Mouse (Mus musculus) CH12.LX (cell line): ENCODE data around the gene Tmem87b. TPM values are rescaled to one million over a fixed set of nuclear protein-coding genes. Genes with fewer than 3 reads are reported as not detected.

ENCODE experiments used
- DNase-seq: peaks from one replicate; pipeline ENCODE4 v3.0.0-alpha.2; 2013; ENCODE audit errors: extremely low read depth
- H3K27ac ChIP-seq: 2 replicates; pipeline ENCODE4 v1.5.1; 2012; ENCODE audit warnings: low read depth, mild to moderate bottlenecking, control low read depth, moderate library complexity; ENCODE audit not compliant: insufficient read depth
- H3K27me3 ChIP-seq: replicated peaks from 2 replicates; pipeline ENCODE3; 2012; ENCODE audit warnings: inconsistent platforms
- H3K36me3 ChIP-seq, 2 experiments: replicated peaks in 1 of 2; 2 replicates each; pipeline versions ENCODE3 to v1.6.1; 2012; ENCODE audit warnings: inconsistent platforms in 1 of 2, low read length in 1 of 2, mild to moderate bottlenecking in 1 of 2, mixed read lengths in 1 of 2, moderate library complexity in 1 of 2; ENCODE audit not compliant: control insufficient read depth in 1 of 2, insufficient read depth in 1 of 2
- H3K4me1 ChIP-seq, 2 experiments: 2 replicates each; pipeline ENCODE4 v1.6.1; 2012; ENCODE audit warnings: inconsistent platforms in 1 of 2, moderate library complexity in 1 of 2; ENCODE audit not compliant: insufficient read depth in 2 of 2, control insufficient read depth in 1 of 2
- H3K4me2 ChIP-seq: 2 replicates; pipeline ENCODE4 v1.6.1; 2012; ENCODE audit warnings: low read depth, mild to moderate bottlenecking, control low read depth; ENCODE audit not compliant: poor library complexity, insufficient read depth, severe bottlenecking
- H3K4me3 ChIP-seq, 3 experiments: fragments of 150-350 bp in 1 of 3; sonication (generic) in 1 of 3; replicated peaks in 1 of 3; 2 replicates each; pipeline versions ENCODE3 to v1.5.1; 2011 to 2012; ENCODE audit warnings: low read depth in 2 of 3, low read length in 2 of 3, mild to moderate bottlenecking in 2 of 3, moderate library complexity in 2 of 3, control low read depth in 1 of 3, improper control_type of control experiment in 1 of 3, inconsistent platforms in 1 of 3, mixed read lengths in 1 of 3; ENCODE audit not compliant: poor library complexity in 1 of 3
- H3K79me2 ChIP-seq: replicated peaks from 2 replicates; pipeline ENCODE4 v1.6.1; 2012; ENCODE audit warnings: mild to moderate bottlenecking, moderate library complexity; ENCODE audit not compliant: control insufficient read depth, poor library complexity, insufficient read depth, severe bottlenecking; ENCODE audit errors: extremely low read depth
- H3K9ac ChIP-seq: 2 replicates; pipeline ENCODE4 v1.6.1; 2012; ENCODE audit warnings: low read depth, mild to moderate bottlenecking, control low read depth, moderate library complexity; ENCODE audit not compliant: insufficient read depth
- H3K9me3 ChIP-seq: replicated peaks from 2 replicates; pipeline ENCODE3; 2012; ENCODE audit warnings: low read length, inconsistent platforms, mixed read lengths
- BHLHE40 ChIP-seq: IDR thresholded peaks from 2 replicates; pipeline ENCODE4 v1.6.1; 2011; ENCODE audit warnings: mild to moderate bottlenecking, low read depth, low read length, improper control_type of control experiment
- CTCF ChIP-seq, 2 experiments: IDR thresholded peaks in 1 of 2; conservative IDR thresholded peaks in 1 of 2; 2 replicates each; pipeline ENCODE4 v1.5.1; 2011 to 2012; ENCODE audit warnings: low read depth in 2 of 2, low read length in 2 of 2, improper control_type of control experiment in 1 of 2, inconsistent platforms in 1 of 2, mild to moderate bottlenecking in 1 of 2, moderate library complexity in 1 of 2
- ELF1 ChIP-seq: IDR thresholded peaks from 2 replicates; pipeline ENCODE4 v1.6.1; 2014; ENCODE audit warnings: low read depth, mild to moderate bottlenecking, inconsistent platforms, low read length, improper control_type of control experiment
- ETS1 ChIP-seq: conservative IDR thresholded peaks from 2 replicates; pipeline ENCODE4 v1.6.1; 2012; ENCODE audit warnings: low read depth, mild to moderate bottlenecking, inconsistent platforms, low read length, improper control_type of control experiment, moderate library complexity
- HCFC1 ChIP-seq: IDR thresholded peaks from 2 replicates; pipeline ENCODE4 v1.6.1; 2012; ENCODE audit warnings: low read depth, mild to moderate bottlenecking, inconsistent platforms, low read length, improper control_type of control experiment
- IRF4 ChIP-seq: IDR thresholded peaks from 2 replicates; pipeline ENCODE4 v1.6.1; 2014; ENCODE audit warnings: low read depth, mild to moderate bottlenecking, inconsistent platforms, low read length, improper control_type of control experiment
- NELFE ChIP-seq: IDR thresholded peaks from 2 replicates; pipeline ENCODE4 v1.6.1; 2011; ENCODE audit warnings: low read depth, low read length, improper control_type of control experiment
- NRF1 ChIP-seq: IDR thresholded peaks from 2 replicates; pipeline ENCODE4 v1.6.1; 2014; ENCODE audit warnings: low read depth, mild to moderate bottlenecking, inconsistent platforms, low read length, improper control_type of control experiment, moderate library complexity
- PAX5 ChIP-seq: IDR thresholded peaks from 2 replicates; pipeline ENCODE4 v1.6.1; 2012; ENCODE audit warnings: low read length, inconsistent platforms, mixed read lengths
- POLR2A ChIP-seq: IDR thresholded peaks from 2 replicates; pipeline ENCODE4 v1.6.1; 2011; ENCODE audit warnings: low read depth, mild to moderate bottlenecking, improper control_type of control experiment, low read length
- RCOR1 ChIP-seq: conservative IDR thresholded peaks from 2 replicates; pipeline ENCODE4 v1.6.1; 2012; ENCODE audit warnings: low read depth, mild to moderate bottlenecking, inconsistent platforms, low read length, improper control_type of control experiment
- SIN3A ChIP-seq: IDR thresholded peaks from 2 replicates; pipeline ENCODE4 v1.6.1; 2012; ENCODE audit warnings: low read length, improper control_type of control experiment, inconsistent platforms
- SMC3 ChIP-seq: IDR thresholded peaks from 2 replicates; pipeline ENCODE4 v1.6.1; 2011; ENCODE audit warnings: low read depth, low read length, improper control_type of control experiment
- TBP ChIP-seq: conservative IDR thresholded peaks from 2 replicates; pipeline ENCODE4 v1.6.1; 2011; ENCODE audit warnings: low read depth, low read length, improper control_type of control experiment
- ZC3H11A ChIP-seq: IDR thresholded peaks from 2 replicates; pipeline ENCODE4 v1.6.1; 2012; ENCODE audit warnings: low read depth, mild to moderate bottlenecking, inconsistent platforms, low read length, improper control_type of control experiment
- ZMIZ1 ChIP-seq: IDR thresholded peaks from 2 replicates; pipeline ENCODE4 v1.6.1; 2012; ENCODE audit warnings: low read depth, mild to moderate bottlenecking, inconsistent platforms, low read length, improper control_type of control experiment
- dilution Hi-C: fragments of 300-500 bp; cut with MboI; formaldehyde crosslinking; loops from 2 replicates; pipeline ENCODE4 v1.14.3; 2020; ENCODE audit warnings: low sequenced_read_pairs; ENCODE audit not compliant: extremely low pct_unique_long_range_greater_than_20kb, extremely low pct_ligation_motif_present
- in situ Hi-C: fragments of 300-500 bp; cut with MboI; formaldehyde crosslinking; loops from 3 replicates; pipeline ENCODE4 v1.14.3; 2019; ENCODE audit warnings: low sequenced_read_pairs, low pct_ligation_motif_present, low pct_unique_long_range_greater_than_20kb, mixed read lengths
- polyA plus RNA-seq: library from polyadenylated mRNA; unstranded; fragments of >175 nt; gene quantifications from 2 replicates; pipeline ENCODE4 v1.2.1, GENCODE M21; 2012; ENCODE audit warnings: low read depth; ENCODE audit not compliant: insufficient read length
- total RNA-seq, 2 experiments: library from RNA; depleted of rRNA; stranded (reverse); fragments of 300-350 nt in 1 of 2; fragments of >200 nt in 1 of 2; gene quantifications; 2 replicates each; pipeline ENCODE4 v1.2.3; 2012 to 2014

Gene Tmem87b
- total and polyA plus RNA-seq, 3 experiments: 5.3 to 6.6 (median 6.2) TPM

DNA sequence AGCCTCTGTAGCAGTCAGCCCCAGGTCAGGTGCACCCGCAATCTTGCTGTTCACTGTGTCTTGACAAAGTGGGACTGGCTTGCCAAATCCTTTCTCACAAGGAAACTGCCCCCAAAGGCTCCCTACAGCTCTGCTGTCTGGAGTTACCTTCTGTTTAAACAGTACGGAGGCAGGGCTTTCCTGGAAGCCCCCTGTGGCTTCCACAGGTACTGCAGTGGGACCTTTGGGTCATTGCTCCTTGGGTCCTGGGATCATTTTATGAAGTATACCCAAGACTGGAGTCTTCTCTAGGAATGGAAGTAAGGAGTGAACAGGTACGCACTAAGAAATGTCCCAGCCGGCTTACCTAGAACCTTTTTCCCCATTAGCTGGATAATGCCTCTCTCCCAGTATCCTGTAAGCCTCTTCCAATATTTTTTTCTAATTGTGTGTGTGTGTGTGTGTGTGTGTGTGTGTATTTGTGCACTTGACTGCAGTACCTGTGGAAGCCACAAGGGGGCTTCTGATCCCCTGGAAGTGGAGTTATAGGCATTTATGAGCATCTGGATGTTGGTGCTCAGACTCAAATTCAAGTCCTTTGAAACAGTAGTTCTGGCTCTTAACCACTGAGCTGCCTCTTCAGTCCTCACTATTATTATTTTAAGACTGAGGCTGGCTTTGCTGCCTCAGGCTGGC lies 72.9 kb downstream of the Tmem87b start:
- dilution Hi-C loops: no loop called here

DNA sequence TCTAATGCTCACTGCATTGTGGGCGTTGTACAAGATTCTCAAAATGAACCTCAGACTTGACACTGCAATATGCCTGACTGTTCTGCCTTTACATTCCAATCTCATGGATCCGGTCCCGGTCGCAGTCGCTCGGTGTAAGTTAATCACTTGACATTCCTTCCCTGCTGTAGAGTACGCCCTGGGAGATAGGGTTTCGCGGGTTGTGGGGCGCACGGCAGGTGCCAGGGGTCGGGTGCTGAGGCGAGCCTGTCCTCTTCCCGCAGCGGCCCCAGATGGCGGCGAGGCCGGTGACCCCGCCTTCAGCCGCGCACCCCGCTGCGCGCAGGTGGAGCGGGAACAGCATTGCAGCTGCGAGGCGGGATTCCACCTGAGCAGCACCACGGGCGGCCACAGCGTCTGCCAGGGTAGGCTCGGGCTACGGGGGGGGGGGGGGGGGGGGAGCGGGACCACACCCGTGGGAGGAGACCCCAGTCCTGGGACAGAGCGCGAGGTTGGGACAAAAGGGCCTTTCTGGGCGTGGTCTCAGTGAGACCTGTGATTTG lies 74.3 kb downstream of the Tmem87b start:
- no peak overlapping the region for H3K4me2 ChIP-seq
- no peak overlapping the region for H3K9ac ChIP-seq
- no peaks in the 10 kb centered on the region for H3K36me3 ChIP-seq
- no peak for TF ChIP-seq NELFE
- TF ChIP-seq ZMIZ1: no peak
- no peak for TF ChIP-seq PAX5
- no peak for TF ChIP-seq ELF1
- no peak for TF ChIP-seq ZC3H11A
- no peak overlapping the region for H3K27ac ChIP-seq
- H3K4me3 ChIP-seq: no peak overlapping the region
- H3K79me2 ChIP-seq: no peaks in the 10 kb centered on the region
- DNase-seq: no peak
- no peaks in the 10 kb centered on the region for H3K4me1 ChIP-seq
- no peaks in the 10 kb centered on the region for H3K27me3 ChIP-seq
- in situ Hi-C loops (no loop called here), dilution Hi-C loops (no loop called here)
- no peaks in the 10 kb centered on the region for H3K9me3 ChIP-seq

More for the DNA sequence above, 72.9 kb downstream of the Tmem87b start:
- Histone ChIP-seq H3K4me3 (no peak overlapping the region), H3K4me2 (no peak overlapping the region), H3K27ac (no peak overlapping the region), H3K9me3 (no peaks in the 10 kb centered on the region), H3K79me2 (no peaks in the 10 kb centered on the region), H3K9ac (no peak overlapping the region), H3K4me1 (no peaks in the 10 kb centered on the region), H3K27me3 (no peaks in the 10 kb centered on the region), H3K36me3 (no peaks in the 10 kb centered on the region)
- TF ChIP-seq SIN3A: no peak
- TF ChIP-seq BHLHE40: no peak
- TF ChIP-seq NELFE: no peak
- TF ChIP-seq NRF1: no peak
- peak; percentile 33 to 40; a peak in 3 of 4 replicates for TF ChIP-seq CTCF (conservative IDR thresholded peaks at IDR 0.05 in 1 of 2, IDR thresholded peaks at IDR 0.05 in 1 of 2; ENCODE audit: low read depth in 2 of 2, low read length in 2 of 2)
- no peak for TF ChIP-seq HCFC1
- no peak for TF ChIP-seq SMC3
- in situ Hi-C loops: no loop called here
- no peak for DNase-seq

DNA sequence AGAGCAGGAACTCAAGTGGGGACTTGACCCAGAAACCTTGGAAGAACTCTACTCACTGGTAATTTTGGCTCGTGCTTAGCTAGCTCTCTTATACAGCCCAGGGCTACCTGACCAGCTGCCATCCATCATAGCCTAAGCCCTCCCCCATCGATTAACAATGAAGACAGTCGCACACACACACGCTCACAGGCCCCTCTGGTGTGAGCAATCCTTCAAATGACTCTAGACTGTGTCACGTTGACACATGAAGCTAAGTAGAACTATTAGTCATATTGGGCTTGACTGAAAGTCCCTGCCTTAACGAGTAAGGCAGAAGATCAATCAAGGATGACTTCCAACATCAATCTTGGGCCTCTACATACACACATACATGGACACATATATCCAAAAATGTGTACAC lies 84.9 kb downstream of the Tmem87b start:
- no peak overlapping the region for H3K9ac ChIP-seq
- dilution Hi-C loops: no loop called here
- no peak overlapping the region for H3K4me3 ChIP-seq
- H3K9me3 ChIP-seq: peaks cover 12% of the 10 kb centered on the region
- no peaks in the 10 kb centered on the region for H3K27me3 ChIP-seq
- DNase-seq: peak; percentile 33
- H3K27ac ChIP-seq: no peak overlapping the region
- H3K4me2 ChIP-seq: no peak overlapping the region
- H3K36me3 ChIP-seq: no peaks in the 10 kb centered on the region
- peak; percentile 52 for TF ChIP-seq BHLHE40
- TF ChIP-seq POLR2A: no peak
- TF ChIP-seq TBP: no peak
- TF ChIP-seq IRF4: 0 out of 2 replicates have a peak, but pooled peaks have one; percentile 14
- TF ChIP-seq ETS1: peak; percentile 32
- no peak for TF ChIP-seq RCOR1
- no peaks in the 10 kb centered on the region for H3K79me2 ChIP-seq
- in situ Hi-C loops: no loop called here
- no peaks in the 10 kb centered on the region for H3K4me1 ChIP-seq
